Mouse (Mus musculus): Measurements from ENCODE around the gene Olfr888.

DNA sequence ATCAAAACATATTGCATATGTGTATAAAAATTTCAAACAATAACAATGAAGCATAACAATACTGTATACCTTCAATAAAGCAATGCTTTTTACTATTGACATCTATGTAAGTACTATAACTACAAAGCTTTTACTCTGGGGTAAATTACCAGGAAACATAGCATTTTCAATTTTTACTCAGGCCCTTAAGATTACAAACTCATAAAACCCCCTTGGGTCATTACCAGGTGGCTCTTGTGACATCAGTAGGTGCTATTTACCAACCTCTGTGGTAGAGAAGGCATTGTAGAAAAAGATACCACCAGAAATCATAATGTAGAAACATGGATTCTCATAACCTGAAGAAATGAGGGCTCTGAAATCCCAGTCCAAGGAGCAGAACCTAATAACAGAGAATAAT lies 7.0 kb downstream of the Olfr888 start, which contains the start of gene Olfr889:
- no peak for TF ChIP-seq CTCF (IDR thresholded peaks at IDR 0.05; ENCODE audit: control insufficient read depth, insufficient read depth, low read length)
- TF ChIP-seq POLR2A (IDR thresholded peaks at IDR 0.05; ENCODE audit: borderline replicate concordance, control insufficient read depth, low read depth, low read length), result no peak
